Mouse (Mus musculus): Measurements from ENCODE around the gene Cstl1.

The Cstl1 gene

DNA sequence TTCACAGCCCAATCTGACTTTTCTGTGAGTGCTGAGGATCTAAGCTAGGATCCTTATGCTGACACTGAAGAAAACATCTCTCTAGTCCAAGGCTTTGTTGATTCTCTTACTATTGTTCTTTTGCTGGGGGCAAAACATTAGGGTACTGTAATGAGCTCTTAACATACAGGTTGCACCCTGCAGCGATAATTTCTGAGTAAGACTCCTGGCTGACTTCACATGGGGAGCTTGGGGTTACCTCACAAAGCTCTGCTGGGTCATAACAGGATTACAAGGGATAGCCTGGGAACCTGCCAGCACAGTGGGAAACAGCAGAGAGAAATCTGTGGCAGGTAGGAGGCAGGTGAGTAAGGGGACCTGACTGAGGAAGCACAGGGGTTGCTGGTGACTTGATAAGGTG, at the start of gene Cstl1:
Gene Cstl1, plus strand, starts transcription at position 301 of the 400 bp plus-strand sequence.
- in situ Hi-C loops (cut with MboI; ENCODE audit: unreplicated experiment in 2 of 2) = loop anchor here (5.0 to 25.0 kb wide), 6 partner anchors 102 to 1387 kb away; partner anchors contain the start of gene Zfp120 (in 1 of the 2)

DNA sequence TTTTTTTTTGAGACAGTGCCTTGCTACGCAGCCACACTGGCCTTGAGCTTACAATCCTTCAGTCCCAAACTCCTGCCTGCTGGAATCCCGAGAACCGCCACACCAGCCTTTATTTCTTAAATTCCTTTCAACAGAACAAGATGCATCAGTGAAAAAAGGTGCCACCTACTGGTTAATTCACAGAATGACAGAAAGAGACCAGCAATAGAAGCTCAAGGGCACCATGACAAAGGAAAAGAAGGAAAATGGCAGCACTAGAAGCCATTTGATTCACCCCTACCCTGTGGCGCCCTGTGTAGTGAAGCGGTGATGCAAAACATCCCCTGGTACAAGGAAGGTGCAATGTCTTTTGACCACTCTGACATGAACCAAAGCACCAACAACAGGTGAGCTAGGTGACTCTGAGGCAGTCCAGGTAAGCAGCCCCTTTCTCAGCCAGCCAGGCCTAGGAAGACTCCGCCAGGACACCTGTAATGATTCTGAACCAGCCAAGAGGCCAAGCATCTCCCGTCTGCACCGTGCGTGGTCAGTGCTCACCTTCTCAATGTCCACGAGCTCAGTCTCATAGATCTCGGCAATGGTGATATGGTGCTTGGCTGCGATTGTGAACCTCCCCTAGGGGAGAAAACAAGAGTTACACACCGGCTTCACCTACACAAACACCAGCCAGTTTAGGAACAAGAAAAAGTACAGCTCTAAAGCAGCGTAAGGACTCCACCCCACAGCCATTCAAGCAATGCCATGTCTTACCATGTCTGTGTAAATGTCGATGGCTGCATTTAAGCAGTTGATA, 43.6 kb upstream of the Cstl1 start:
- in situ Hi-C loops (cut with MboI; ENCODE audit: unreplicated experiment in 2 of 2) = loop anchor here (10.0 to 25.0 kb wide), 3 partner anchors 582 to 902 kb away; no protein-coding TSS in a partner anchor

DNA sequence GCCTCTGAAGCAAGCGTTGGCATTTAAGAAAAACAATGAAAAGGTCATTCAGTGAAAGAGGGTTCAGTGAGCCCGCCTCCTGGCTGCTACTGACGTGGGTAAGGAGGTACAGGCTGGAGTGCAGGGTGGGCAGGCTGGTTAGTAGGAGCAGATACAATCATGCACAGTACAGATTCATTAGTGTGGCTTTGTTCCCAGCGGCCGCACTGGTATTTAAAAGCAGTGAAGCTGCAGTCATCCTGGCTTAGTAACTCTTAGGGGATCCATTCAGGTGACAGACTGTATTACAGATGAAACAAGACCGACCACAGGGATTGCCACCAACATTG, 43.0 kb upstream of the Cstl1 start:
- in situ Hi-C loops (cut with MboI; ENCODE audit: unreplicated experiment in 2 of 2) = loop anchor here (10.0 to 25.0 kb wide), 3 partner anchors 582 to 902 kb away; no protein-coding TSS in a partner anchor

DNA sequence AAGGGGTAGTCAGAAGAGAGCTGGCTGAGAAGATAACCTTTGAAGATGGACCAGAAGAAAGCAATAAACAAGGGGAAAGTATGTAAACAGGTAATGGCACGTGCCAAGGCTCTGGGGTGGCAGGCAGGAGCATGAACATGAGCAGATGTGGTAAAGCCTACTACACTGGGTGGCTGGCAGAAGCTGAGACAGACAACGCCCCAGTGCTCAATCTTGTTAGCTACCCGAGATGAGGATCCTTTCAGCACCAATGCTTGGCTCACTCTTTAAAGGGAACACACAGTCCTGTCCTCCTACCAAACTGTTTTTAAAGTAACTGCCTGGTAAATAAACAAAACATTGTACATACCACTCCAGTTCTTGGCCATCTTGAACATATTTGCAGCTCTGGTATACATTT, 37.8 kb upstream of the Cstl1 start:
- in situ Hi-C loops (cut with MboI; ENCODE audit: unreplicated experiment in 2 of 2) = loop anchor here in 1 of 2 experiments (25.0 kb wide), 1 partner anchor 900 kb away; no protein-coding TSS in a partner anchor

DNA sequence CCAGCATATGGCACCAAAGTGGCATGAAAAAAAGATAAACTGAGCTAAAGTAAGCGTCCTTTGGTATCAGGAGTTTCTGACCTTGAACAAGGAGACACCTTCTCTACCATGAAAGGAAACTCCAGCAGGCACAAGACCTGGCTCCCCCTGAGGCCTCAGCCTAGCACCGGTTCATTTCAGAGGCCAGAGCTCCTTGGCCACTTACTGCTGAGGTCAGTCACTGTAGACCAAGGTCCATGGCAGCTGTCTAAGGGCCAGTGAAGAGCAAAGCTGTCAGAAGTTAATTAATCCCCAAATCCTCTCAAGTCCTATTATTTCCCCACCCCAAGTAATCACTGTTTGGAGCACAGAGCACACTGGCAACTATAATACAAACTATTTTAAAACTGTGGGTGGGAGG, 33.1 kb upstream of the Cstl1 start:
- in situ Hi-C loops (cut with MboI; ENCODE audit: unreplicated experiment in 2 of 2) = loop anchor here in 1 of 2 experiments (25.0 kb wide), 1 partner anchor 905 kb away; no protein-coding TSS in a partner anchor

DNA sequence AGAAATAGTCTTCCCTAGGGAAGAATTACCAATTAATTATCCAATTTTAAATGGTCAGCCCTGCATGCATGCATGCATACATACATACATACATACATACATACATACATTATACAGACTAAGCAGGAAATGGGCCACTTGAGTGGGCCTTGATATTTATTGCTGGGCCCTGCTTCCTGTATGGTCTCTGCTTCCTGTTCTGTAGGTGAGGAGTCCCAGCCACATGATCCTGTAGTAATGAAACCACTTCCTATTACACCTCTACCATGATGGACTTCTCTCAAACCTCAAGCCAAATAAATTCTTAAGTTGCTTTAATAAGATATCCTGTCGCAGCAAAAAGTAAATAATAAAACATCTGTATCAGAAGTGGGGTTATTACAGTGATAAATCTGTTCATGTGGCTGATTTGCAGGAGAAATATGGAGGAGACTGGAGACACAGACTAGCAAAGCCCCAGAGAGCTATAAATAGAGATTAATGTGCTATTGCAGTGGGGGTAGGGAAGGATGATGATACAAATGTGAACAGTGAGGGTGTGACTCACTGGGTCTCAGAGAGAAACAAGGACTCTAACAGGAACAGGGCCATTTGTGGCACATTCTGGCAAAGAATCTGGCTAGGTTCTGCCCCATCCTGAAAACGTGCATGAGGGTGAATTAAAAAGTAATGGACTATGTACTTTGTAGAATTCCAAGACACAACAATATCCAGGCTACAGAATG, 30.7 kb upstream of the Cstl1 start:
- in situ Hi-C loops (cut with MboI; ENCODE audit: unreplicated experiment in 2 of 2) = loop anchor here in 1 of 2 experiments (25.0 kb wide), 1 partner anchor 907 kb away; no protein-coding TSS in a partner anchor

DNA sequence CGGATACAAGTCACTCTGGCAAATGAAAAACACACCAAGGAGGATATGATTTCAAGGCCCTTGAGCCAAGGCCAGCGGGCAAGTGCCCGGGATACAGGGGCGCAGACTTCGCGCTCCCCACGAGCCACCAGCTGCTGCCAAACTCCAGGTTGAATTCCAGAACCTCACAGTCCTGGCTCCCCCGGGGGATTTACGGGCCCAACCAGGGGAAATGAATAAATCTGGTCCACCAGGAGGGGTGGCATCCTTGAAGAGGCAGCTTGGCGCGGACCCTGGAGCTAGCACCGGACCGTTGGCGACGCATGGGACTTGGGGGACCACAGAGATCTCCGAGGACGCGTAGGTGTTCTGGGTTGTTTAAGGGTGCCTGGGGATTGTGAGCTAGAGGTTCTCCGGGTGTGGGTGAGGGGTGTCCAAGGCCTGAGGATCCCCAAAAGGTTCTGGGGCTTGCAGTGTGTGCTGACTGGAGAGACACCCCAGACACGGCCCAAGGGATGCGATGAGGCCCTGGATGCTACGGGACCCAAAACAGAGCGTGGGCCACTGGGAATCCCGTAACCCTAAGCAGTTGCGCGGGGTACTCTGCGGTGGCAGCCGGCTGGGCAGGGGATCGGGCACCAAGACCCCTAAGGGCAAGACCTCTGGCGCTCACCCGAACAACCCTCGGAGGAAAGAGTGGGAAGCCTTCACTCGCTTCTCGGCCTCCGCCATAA, 18.4 kb upstream of the Cstl1 start:
- in situ Hi-C loops (cut with MboI; ENCODE audit: unreplicated experiment in 2 of 2) = no loop called here

DNA sequence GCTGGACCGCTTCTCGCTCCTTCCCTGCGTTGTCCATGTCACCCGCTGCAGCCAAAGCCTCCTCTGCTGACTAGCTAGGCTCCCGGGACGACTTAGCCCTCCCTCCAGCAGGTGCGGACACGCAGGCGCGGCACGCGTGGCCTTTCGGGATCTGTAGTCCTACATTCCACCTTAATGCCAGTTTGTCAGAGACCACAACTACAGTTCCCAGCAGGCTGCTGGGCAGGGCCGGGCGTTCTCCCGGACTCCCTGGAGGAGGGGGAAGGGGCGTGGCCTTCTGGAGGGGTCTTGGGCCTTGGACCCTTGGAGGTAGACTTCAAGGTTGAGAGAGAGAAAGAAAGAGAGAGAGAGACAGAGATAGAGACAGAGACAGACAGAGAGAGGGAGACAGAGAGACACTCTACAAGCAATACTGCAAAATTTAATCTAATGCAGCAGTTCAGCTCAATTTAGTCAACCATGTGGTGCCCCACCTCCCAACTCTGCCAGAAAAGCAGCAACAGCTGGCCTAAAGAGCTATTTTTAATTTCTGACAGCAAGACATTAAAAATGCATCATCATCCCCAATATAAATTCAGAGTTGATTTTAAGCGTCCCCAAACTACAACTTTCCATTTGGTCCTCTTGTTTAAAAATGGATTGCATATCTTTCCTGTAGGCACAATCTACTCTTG, 17.7 kb upstream of the Cstl1 start, which contains the start of gene Napb:
Gene Napb, minus strand, starts transcription at position 141 of the 674 bp plus-strand sequence.
- in situ Hi-C loops (cut with MboI; ENCODE audit: unreplicated experiment in 2 of 2) = no loop called here

DNA sequence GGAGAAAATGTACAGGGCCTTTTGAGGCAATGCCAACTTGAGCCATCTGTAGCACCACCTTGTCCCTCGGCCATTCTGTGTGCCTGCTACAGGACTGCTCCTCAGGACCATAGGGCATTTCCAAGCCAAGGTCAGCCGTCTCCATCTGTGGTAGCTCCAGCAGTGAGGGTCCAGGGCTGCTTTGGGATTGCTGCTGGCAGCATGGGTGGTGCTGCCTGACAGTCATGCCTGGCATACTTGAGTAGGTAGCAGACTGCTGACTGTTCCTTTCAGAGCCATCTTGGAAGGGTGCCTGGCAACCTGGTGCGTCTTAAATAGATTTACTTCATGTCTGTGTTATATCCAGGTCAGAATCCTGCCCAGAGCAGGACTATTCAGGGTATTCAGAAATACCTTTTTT, 7.2 kb upstream of the Cstl1 start:
- in situ Hi-C loops (cut with MboI; ENCODE audit: unreplicated experiment in 2 of 2) = no loop called here

DNA sequence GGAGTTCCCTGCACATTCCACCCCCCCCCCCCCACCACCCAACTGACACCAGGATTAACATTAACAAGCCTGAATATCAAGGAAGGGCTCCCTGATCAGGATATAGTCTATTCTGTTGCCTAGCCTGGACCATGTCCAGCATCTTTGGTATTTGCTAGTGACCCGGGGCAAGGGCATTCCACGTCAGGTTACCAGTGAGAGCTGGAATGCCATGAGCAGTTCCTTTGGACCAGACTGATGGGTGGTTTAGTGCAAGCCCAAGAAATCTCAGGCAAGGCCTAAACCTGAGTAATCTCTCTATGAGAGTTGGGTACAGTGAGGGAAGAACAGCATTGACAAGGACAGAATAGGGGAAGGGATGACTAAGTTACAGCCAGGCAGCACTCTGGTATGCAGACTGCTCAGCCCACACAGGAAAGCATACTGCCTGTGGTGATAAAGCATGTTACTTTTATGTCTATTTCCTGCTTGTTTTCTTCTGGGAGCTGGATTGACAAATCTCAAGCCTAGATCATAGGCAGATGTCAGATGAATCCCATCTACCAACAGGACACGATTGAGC, 6.2 kb upstream of the Cstl1 start:
- in situ Hi-C loops (cut with MboI; ENCODE audit: unreplicated experiment in 2 of 2) = no loop called here

DNA sequence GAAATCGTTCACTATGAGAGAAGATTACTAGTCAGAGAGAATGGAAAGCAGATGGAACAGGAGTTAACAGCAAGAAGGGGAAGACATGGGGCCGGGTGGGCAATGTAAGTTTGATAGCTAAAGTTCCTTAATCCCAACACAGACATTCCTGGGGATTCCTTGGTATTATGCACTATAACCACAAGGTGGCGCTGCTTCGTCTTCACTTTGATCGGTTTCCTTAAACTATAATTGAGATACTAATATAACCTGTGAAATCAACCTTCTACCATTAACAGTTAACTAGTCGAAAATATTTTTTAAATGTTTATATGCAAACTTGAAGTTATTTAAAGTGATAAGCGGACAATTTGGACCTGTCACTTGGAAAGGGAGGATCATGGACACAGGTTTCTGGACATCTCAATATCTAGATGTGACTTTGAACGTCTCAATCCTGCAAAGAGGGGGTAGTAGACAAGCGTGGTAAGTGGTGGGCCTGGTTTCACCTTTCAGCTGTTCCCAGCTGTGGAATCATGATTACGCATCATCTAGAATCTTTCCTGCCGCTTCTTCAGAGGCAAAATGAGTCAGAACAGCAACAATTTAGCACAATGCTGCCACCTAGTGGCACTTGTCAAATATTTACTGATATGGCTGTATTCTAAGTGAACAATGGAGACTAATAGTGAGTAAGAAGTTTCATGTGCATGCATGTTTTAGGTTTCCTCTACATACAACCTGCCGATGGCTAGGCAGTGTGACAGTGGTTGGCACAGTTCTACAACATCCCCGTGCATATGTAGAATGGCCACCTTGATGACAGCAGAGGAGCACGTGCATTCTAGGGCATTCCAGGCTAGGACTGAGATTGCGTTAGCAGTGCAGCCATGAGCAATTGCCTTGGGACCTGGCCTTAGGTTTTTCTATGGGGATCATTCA, 2.0 kb downstream of the Cstl1 start:
- in situ Hi-C loops (cut with MboI; ENCODE audit: unreplicated experiment in 2 of 2) = loop anchor here (5.0 to 25.0 kb wide), 6 partner anchors 100 to 1385 kb away; partner anchors contain the start of gene Zfp120 (in 1 of the 2)

DNA sequence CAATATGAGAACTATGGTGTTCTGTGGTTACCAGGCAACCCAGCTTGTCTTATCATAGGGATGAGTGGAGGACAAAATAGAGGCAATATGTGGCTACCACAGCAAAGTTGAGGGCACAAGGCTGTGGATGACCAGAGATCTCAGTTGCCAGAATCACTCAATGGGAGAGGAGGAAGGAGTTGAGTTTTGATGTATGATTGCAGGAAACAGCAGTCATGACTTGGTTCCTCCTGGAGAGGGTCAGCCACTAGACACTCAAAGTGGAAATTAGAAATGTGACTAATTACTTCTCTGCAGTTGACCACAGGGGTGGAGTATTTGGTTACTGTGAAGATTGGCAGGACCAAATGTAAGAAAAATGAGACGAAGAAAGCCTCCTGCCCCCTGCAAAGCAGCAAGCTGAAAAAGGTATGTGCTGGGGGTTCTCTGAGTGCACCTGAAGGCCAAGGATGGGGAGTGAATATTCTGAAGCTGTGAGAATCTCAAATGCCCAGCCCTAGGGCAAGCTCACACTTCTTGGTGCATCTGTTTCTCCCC, 4.2 kb downstream of the Cstl1 start:
- in situ Hi-C loops (cut with MboI; ENCODE audit: unreplicated experiment in 2 of 2) = loop anchor here (5.0 to 25.0 kb wide), 6 partner anchors 98 to 1383 kb away; partner anchors contain the start of gene Zfp120 (in 1 of the 2)

DNA sequence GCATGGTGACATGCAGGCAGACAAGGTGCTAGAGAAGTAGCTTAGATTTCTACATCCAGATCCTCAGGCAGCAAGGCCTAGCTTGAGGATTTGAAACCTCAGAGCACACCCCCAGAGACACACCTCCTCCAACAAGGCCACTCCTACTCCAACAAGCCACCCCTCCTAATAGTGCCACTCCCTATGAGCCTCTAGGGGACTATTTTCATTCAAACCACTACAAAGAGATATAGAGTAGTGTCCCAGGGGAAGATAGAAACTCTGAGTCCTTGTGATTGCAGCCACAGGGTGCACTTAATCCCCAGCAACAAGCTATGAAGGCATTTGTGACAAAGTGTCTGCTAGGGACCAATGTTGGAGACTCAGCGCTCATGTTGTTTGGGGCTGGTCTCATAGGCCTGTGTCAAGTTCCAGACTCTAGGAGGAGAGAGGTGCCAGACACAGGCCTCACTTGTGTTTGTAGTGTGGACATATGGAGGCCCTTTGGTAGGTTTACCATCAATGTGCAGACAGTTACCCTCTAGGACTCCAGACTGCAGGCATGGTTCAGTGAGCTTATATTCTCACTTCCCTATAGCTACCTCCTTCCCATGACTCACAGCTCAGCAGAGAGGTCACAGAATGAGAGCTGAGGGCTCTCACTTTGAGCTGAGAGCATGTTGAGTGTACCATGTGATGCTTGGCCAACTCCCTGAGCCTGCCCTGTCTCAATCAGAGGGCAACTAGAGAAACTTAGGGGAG, 13.7 kb downstream of the Cstl1 start:
- in situ Hi-C loops (cut with MboI; ENCODE audit: unreplicated experiment in 2 of 2) = loop anchor here in 1 of 2 experiments (25.0 kb wide), 2 partner anchors 1373 to 1377 kb away; partner anchors contain the start of gene Zfp120

DNA sequence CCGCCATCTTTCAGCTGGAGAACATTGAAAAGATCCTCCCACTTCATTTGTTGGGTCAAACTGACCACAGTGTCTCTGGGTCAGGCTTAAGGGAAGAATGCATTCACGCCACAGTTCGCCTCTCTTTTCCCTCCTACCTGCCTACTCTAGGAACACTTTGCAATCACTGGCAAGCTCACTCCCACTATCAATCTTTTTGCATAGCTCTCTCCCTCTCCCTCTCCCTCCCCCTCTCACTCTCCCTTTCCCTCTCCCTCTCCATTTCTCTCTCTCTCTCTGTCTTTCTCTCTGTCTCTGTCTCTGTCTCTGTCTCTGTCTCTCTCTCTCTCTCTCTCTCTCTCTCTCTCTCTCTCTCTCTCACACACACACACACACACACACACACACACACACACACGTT, 21.2 kb downstream of the Cstl1 start, which contains the start of gene Cst11:
Gene Cst11, minus strand, starts transcription at position 101 of the 400 bp plus-strand sequence.
- in situ Hi-C loops (cut with MboI; ENCODE audit: unreplicated experiment in 2 of 2) = loop anchor here in 1 of 2 experiments (25.0 kb wide), 2 partner anchors 1366 to 1384 kb away; partner anchors contain the start of gene Zfp120

DNA sequence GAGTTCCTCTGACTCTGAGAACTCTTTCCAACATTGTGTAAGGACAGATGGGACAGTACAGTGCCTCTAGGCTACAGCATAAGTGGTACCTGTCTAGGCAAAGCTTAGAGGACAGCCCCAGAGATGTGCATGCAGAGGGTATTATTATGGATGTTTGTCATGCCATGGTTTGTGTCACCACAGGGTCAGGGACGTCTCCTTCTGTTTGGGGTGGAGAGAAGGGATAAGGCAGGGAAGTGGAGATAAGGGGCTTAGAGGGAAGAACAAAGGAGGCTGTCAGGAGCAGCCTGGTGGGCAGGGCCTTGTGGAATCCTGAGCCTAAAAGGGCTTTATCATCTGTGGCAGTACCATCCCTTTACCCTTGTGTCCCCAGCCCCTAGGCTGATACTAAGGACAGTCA, 31.6 kb downstream of the Cstl1 start, which contains the start of gene 8030411F24Rik:
Gene 8030411F24Rik, plus strand, starts transcription at position 301 of the 400 bp plus-strand sequence.
- in situ Hi-C loops (cut with MboI; ENCODE audit: unreplicated experiment in 2 of 2) = no loop called here

DNA sequence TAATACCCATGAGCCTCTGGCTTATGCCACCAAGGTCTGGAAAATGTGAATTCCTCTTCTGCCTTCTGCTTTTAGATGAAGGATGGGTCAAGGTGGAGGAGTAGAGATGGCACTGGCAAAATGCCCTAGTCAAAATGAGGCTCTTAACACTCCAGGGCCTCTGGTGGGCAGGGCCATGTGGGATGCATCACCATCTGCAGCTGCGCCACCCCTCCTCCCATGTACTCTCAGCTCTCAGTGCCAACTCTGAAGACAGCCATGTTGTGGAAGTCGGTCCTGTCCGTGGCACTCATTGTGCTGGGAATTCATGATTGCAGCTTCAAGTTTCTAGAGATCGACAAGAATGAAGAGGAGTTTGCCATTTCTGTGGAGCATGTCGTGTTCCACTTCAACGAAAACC, 39.0 kb downstream of the Cstl1 start, which contains the start of gene Cst12:
Gene Cst12, plus strand, starts transcription at position 220 of the 400 bp plus-strand sequence.
- in situ Hi-C loops (cut with MboI; ENCODE audit: unreplicated experiment in 2 of 2) = no loop called here

DNA sequence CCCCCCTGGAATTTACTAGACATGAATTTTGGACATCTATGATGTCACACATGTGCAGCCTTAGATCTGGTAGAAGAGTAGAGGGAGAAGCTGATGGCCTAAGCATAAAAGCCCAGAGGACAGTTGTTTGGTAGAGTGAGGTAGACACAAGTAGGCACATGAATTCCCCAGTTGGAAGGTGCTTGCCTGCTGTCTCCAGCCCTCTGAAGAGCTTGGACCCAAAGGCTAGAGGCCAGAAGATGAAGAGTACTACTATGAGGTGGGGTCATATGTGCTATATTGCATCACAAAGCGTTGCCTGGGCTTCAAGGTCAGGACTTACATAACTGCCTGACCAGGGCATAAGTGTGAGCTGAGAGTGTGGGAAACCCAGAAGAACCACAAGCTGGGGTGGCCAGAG, 48.3 kb downstream of the Cstl1 start, which contains the start of gene Cst8:
Gene Cst8, plus strand, starts transcription at position 301 of the 400 bp plus-strand sequence.
- in situ Hi-C loops (cut with MboI; ENCODE audit: unreplicated experiment in 2 of 2) = no loop called here
